Mouse (Mus musculus) midbrain, embryonic 14.5 days (tissue): ENCODE data around the gene Gdf7. TPM values are rescaled to one million over a fixed set of nuclear protein-coding genes. Genes with fewer than 3 reads are reported as not detected.

ENCODE experiments used
- ATAC-seq: fragments of 200-750 bp; cut with Nextera tagmentation; 2 replicates; pipeline ENCODE4 v1.8.0; 2017; ENCODE audit warnings: moderate number of reproducible peaks, moderate library complexity; ENCODE audit not compliant: low FRiP score, low TSS enrichment
- DNase-seq: peaks from one replicate; pipeline ENCODE4 v3.0.0-alpha.2; 2015
- H3K27ac ChIP-seq: fragments of 300-500 bp; sonication (generic); replicated peaks from 2 replicates; pipeline ENCODE4 v1.5.1; 2014; ENCODE audit warnings: mild to moderate bottlenecking, low read depth, low read length, moderate library complexity
- H3K27me3 ChIP-seq: fragments of 300-500 bp; sonication (generic); 2 replicates; pipeline ENCODE4 v1.6.1; 2014; ENCODE audit warnings: low read length, control low read depth, mixed read lengths; ENCODE audit not compliant: control insufficient read depth, insufficient read depth
- H3K36me3 ChIP-seq: fragments of 300-500 bp; sonication (generic); 2 replicates; pipeline ENCODE4 v1.6.1; 2014; ENCODE audit warnings: low read length, control low read depth; ENCODE audit not compliant: control insufficient read depth, insufficient read depth
- H3K4me1 ChIP-seq: fragments of 300-500 bp; sonication (generic); 2 replicates; pipeline ENCODE4 v1.6.1; 2014; ENCODE audit warnings: mild to moderate bottlenecking, antibody characterized with exemption, low read length, control low read depth; ENCODE audit not compliant: control insufficient read depth, insufficient read depth
- H3K4me2 ChIP-seq: fragments of 300-500 bp; sonication (generic); 2 replicates; pipeline ENCODE4 v1.6.1; 2014; ENCODE audit warnings: mild to moderate bottlenecking, low read length, moderate library complexity
- H3K4me3 ChIP-seq: fragments of 300-500 bp; sonication (generic); replicated peaks from 2 replicates; pipeline ENCODE4 v1.5.1; 2014; ENCODE audit warnings: low read depth, low read length
- H3K9ac ChIP-seq: fragments of 300-500 bp; sonication (generic); replicated peaks from 2 replicates; pipeline ENCODE4 v1.6.1; 2014; ENCODE audit warnings: mild to moderate bottlenecking, low read length, moderate library complexity
- H3K9me3 ChIP-seq: fragments of 300-500 bp; sonication (generic); 2 replicates; pipeline ENCODE4 v1.6.1; 2016; ENCODE audit warnings: low read length, control low read depth, mixed read lengths; ENCODE audit not compliant: control insufficient read depth
- WGBS: fragments of 180-500 bp; shearing (Covaris S2); extraction: QIAGEN DNeasy Blood & Tissue Kit; methylation state at CpG from one replicate; pipeline ENCODE4 v1.1.7; 2014; 5-methylcytosine and 5-hydroxymethylcytosine counted together
- polyA plus RNA-seq: library from polyadenylated mRNA; unstranded; fragments of >200 nt; fragmentation: Nextera tagmentation; extraction: Ambion mirVana; gene quantifications from 2 replicates; pipeline ENCODE4 v1.2.1, GENCODE M21; 2014

The Gdf7 gene
- 0.25 TPM in 1 of 2 replicates, not detected in the other for polyA plus RNA-seq

- H3K9me3 ChIP-seq = no peaks in the 10 kb centered on the region
- peak; percentile 35; the same call in 1 of the 2 replicates for ATAC-seq
- peaks cover 72% of the 10 kb centered on the region for H3K27me3 ChIP-seq
- H3K27ac ChIP-seq = no peak within 1 kb of the TSS
- under 1% methylated on average over 52 of the region's 53 CpGs for WGBS
- H3K4me3 ChIP-seq = peak within 1 kb of the TSS; percentile 40
- H3K36me3 ChIP-seq = no peaks in the 10 kb centered on the region
- peak; percentile 63 for DNase-seq
- peak within 1 kb of the TSS; percentile 65 for H3K4me2 ChIP-seq
- H3K9ac ChIP-seq = peak within 1 kb of the TSS; percentile 40; the same call in 1 of the 2 replicates
- peaks cover 16% of the 10 kb centered on the region; the same call in 1 of the 2 replicates for H3K4me1 ChIP-seq
Observed at GRCm38 (mm10) chr12:8301841-8302431, at the start of gene Gdf7. Gene Gdf7, minus strand, starts transcription at chr12:8301954.

- Histone ChIP-seq H3K27ac (no peak overlapping the region), H3K4me3 (no peak overlapping the region), H3K27me3 (no peaks in the 10 kb centered on the region), H3K36me3 (no peaks in the 10 kb centered on the region), H3K4me1 (no peaks in the 10 kb centered on the region), H3K4me2 (no peak overlapping the region), H3K9me3 (no peaks in the 10 kb centered on the region), H3K9ac (no peak overlapping the region)
- WGBS = 41% methylated on average over 4 of the region's 4 CpGs
- DNase-seq (no peak), ATAC-seq (no peak)
Observed at GRCm38 (mm10) chr12:8351025-8351903, 49.5 kb upstream of the Gdf7 start.

GRCm38 (mm10) chr12:8348733-8349513, 47.2 kb upstream of the Gdf7 start:
- H3K4me1 ChIP-seq = no peaks in the 10 kb centered on the region
- no peak overlapping the region for H3K4me3 ChIP-seq
- ATAC-seq = no peak
- no peaks in the 10 kb centered on the region for H3K36me3 ChIP-seq
- no peaks in the 10 kb centered on the region for H3K27me3 ChIP-seq
- WGBS = 72% methylated on average over 9 of the region's 9 CpGs
- no peak overlapping the region for H3K4me2 ChIP-seq
- no peak overlapping the region for H3K9ac ChIP-seq
- no peaks in the 10 kb centered on the region for H3K9me3 ChIP-seq
- H3K27ac ChIP-seq = 0 out of 2 replicates have a peak overlapping the region, but pooled peaks have one; percentile 13
- DNase-seq = no peak

- Histone ChIP-seq H3K9ac (no peak overlapping the region), H3K4me1 (no peaks in the 10 kb centered on the region), H3K36me3 (peaks cover 1% of the 10 kb centered on the region; the same call in 1 of the 2 replicates), H3K4me2 (no peak overlapping the region), H3K27ac (no peak overlapping the region), H3K27me3 (no peaks in the 10 kb centered on the region), H3K4me3 (no peak overlapping the region), H3K9me3 (no peaks in the 10 kb centered on the region)
- 74% methylated on average over 8 of the region's 8 CpGs for WGBS
- ATAC-seq (no peak), DNase-seq (no peak)
Observed at GRCm38 (mm10) chr12:8347746-8348462, 46.1 kb upstream of the Gdf7 start.

- ATAC-seq = no peak
- Histone ChIP-seq H3K36me3 (peaks cover 12% of the 10 kb centered on the region; the same call in 1 of the 2 replicates), H3K4me1 (no peaks in the 10 kb centered on the region), H3K4me3 (no peak overlapping the region), H3K9me3 (no peaks in the 10 kb centered on the region), H3K27me3 (no peaks in the 10 kb centered on the region), H3K27ac (no peak overlapping the region), H3K4me2 (no peak overlapping the region), H3K9ac (no peak overlapping the region)
- 98% methylated on average over 5 of the region's 5 CpGs for WGBS
- DNase-seq = no peak
Observed at GRCm38 (mm10) chr12:8345539-8345938, 43.8 kb upstream of the Gdf7 start.

- Histone ChIP-seq H3K4me1 (peaks cover 3% of the 10 kb centered on the region), H3K9me3 (no peaks in the 10 kb centered on the region), H3K4me3 (no peak overlapping the region), H3K9ac (no peak overlapping the region), H3K4me2 (no peak overlapping the region), H3K27me3 (no peaks in the 10 kb centered on the region), H3K27ac (no peak overlapping the region), H3K36me3 (peaks cover 12% of the 10 kb centered on the region; the same call in 1 of the 2 replicates)
- WGBS = 79% methylated on average over 9 of the region's 9 CpGs
- ATAC-seq (no peak), DNase-seq (no peak)
Observed at GRCm38 (mm10) chr12:8344897-8345296, 43.1 kb upstream of the Gdf7 start.

- Histone ChIP-seq H3K27ac (no peak overlapping the region), H3K9me3 (no peaks in the 10 kb centered on the region), H3K27me3 (no peaks in the 10 kb centered on the region), H3K4me3 (no peak overlapping the region), H3K4me1 (peaks cover 8% of the 10 kb centered on the region), H3K4me2 (no peak overlapping the region), H3K9ac (no peak overlapping the region), H3K36me3 (peaks cover 12% of the 10 kb centered on the region; the same call in 1 of the 2 replicates)
- 90% methylated on average over 3 of the region's 3 CpGs for WGBS
- DNase-seq = no peak
- no peak for ATAC-seq
Observed at GRCm38 (mm10) chr12:8343381-8343780, 41.6 kb upstream of the Gdf7 start.

GRCm38 (mm10) chr12:8341008-8341407, 39.3 kb upstream of the Gdf7 start:
- no peaks in the 10 kb centered on the region for H3K27me3 ChIP-seq
- H3K4me1 ChIP-seq = peaks cover 12% of the 10 kb centered on the region
- no peak for DNase-seq
- no peaks in the 10 kb centered on the region for H3K9me3 ChIP-seq
- no peak overlapping the region for H3K27ac ChIP-seq
- H3K36me3 ChIP-seq = peaks cover 20% of the 10 kb centered on the region; the same call in 1 of the 2 replicates
- ATAC-seq = no peak
- H3K4me2 ChIP-seq = no peak overlapping the region
- no peak overlapping the region for H3K4me3 ChIP-seq
- WGBS = 94% methylated on average over 6 of the region's 6 CpGs
- H3K9ac ChIP-seq = no peak overlapping the region
